Mouse (Mus musculus) left cerebral cortex, adult 6 months (tissue): ENCODE data around the gene Gm13102. TPM values are rescaled to one million over a fixed set of nuclear protein-coding genes. Genes with fewer than 3 reads are reported as not detected.

Experiments
- long read RNA-seq, 2 experiments: library from polyadenylated mRNA; unstranded; transcript quantifications; one replicate each; pipeline ENCODE4 v2.0.0; 2019 to 2020
- polyA plus RNA-seq: library from polyadenylated mRNA; unstranded; fragments of <200 nt; fragmentation: Nextera tagmentation; gene quantifications from 2 replicates; pipeline ENCODE4 v1.2.3, GENCODE M21; 2021

Gene Gm13102
- polyA plus RNA-seq, result not detected in 2 replicates
- long read RNA-seq, experiment 1, result 0 reads
- long read RNA-seq, experiment 2, result 0 reads

GRCm38 (mm10) chr4:144106174-144106573, at the start of gene Gm13102:
Gm13102 (plus strand) TSS chr4:144106474.

GRCm38 (mm10) chr4:144058826-144059225, 47.4 kb upstream of the Gm13102 start, which contains the start of gene Pramel4:
Pramel4 (plus strand) TSS chr4:144059126.

Other genes starting within 250 kb of the Gm13102 start
- not detected in 2 replicates for gene Pramef6, start 206.1 kb upstream of the Gm13102 start, polyA plus RNA-seq
- not detected in 2 replicates for gene Pramef25, start 155.5 kb upstream of the Gm13102 start, polyA plus RNA-seq
- not detected in 2 replicates for gene Gm13101, start 139.5 kb upstream of the Gm13102 start, polyA plus RNA-seq
- not detected in 2 replicates for gene Pramef17, start 112.1 kb upstream of the Gm13102 start, polyA plus RNA-seq
- gene Pramel4, start 47.3 kb upstream of the Gm13102 start, polyA plus RNA-seq, result not detected in 2 replicates
- gene Oog3, start 56.2 kb downstream of the Gm13102 start, polyA plus RNA-seq, result not detected in 2 replicates
- not detected in 2 replicates for gene Oog2, start 84.2 kb downstream of the Gm13102 start, polyA plus RNA-seq
- not detected in 2 replicates for gene C87977, start 106.8 kb downstream of the Gm13102 start, polyA plus RNA-seq
- gene Pramel5, start 174.0 kb downstream of the Gm13102 start, polyA plus RNA-seq, result not detected in 2 replicates
- gene Gm13128, start 223.8 kb downstream of the Gm13102 start, polyA plus RNA-seq, result not detected in 2 replicates